Mouse (Mus musculus): ENCODE data around the gene Cxcl5. TPM values are rescaled to one million over a fixed set of nuclear protein-coding genes. Genes with fewer than 3 reads are reported as not detected.

The Cxcl5 gene
- polyA plus RNA-seq, 1 experiment: not detected

DNA sequence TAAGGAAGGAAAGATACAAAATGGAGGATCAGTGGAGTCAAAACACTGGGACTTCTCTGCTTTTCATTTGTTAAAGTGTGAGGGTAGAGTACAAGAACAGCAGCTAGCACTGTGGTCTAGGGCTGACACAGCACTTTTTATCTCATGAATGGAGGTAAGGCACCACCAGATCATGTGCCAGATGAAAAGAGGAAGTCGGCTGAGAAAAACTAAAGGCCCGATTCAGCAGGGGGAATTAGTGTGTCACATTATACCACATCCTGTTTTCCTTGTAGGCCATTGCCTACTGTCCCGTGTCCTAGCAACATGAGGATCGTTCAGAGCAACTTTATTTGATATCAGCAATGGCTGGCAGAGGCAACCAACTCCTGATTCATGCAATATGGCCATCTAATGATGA, 17.1 kb upstream of the Cxcl5 start:
- TF ChIP-seq POLR2A (IDR thresholded peaks at IDR 0.05; ENCODE audit: insufficient read depth, low read length) (no peak), EP300 (IDR thresholded peaks at IDR 0.05; ENCODE audit: insufficient read depth, low read depth, low read length) (no peak), CTCF (IDR thresholded peaks at IDR 0.05; ENCODE audit: low read depth, low read length) (no peak)
- Histone ChIP-seq H3K4me1 (ENCODE audit: control insufficient read depth, insufficient read depth, low read length) (no peaks in the 10 kb centered on the region), H3K4me3 (ENCODE audit: low read depth, low read length) (no peak overlapping the region), H3K9me3 (replicated peaks; ENCODE audit: control insufficient read depth, insufficient read depth, low read length, poor library complexity, severe bottlenecking) (no peaks in the 10 kb centered on the region), H3K27ac (ENCODE audit: insufficient read depth, low read length) (no peak overlapping the region), H3K36me3 (ENCODE audit: control insufficient read depth, insufficient read depth, low read length, poor library complexity, severe bottlenecking) (no peaks in the 10 kb centered on the region), H3K9ac (ENCODE audit: low read depth, poor library complexity, severe bottlenecking) (no peak overlapping the region), H3K27me3 (ENCODE audit: control insufficient read depth, insufficient read depth, low read length, poor library complexity, severe bottlenecking) (no peaks in the 10 kb centered on the region)

DNA sequence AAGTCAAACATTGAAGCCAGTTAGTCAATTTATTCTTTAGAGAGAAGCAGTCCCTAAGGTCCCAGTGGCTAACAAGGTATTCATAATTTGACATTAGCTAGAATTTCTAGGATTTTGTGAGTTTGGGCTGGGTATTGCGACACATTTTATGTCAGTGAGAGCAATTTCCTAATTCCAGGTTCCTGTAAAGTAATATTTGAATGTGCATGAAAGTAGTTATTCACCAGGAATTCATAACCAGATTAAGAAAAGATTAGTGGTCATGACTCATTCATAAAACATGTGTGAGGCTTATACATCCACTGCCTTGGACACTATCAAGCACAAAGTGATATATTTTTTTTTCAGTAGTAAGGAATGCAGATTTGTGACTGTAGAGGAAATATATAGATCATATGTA, 5.2 kb upstream of the Cxcl5 start:
- H3K4me3 ChIP-seq (ENCODE audit: low read depth, low read length): no peak overlapping the region
- no peak overlapping the region for H3K27ac ChIP-seq (ENCODE audit: insufficient read depth, low read length)
- H3K9ac ChIP-seq (ENCODE audit: low read depth, poor library complexity, severe bottlenecking): no peak overlapping the region
- H3K4me1 ChIP-seq (ENCODE audit: control insufficient read depth, insufficient read depth, low read length): no peaks in the 10 kb centered on the region
- no peaks in the 10 kb centered on the region for H3K27me3 ChIP-seq (ENCODE audit: control insufficient read depth, insufficient read depth, low read length, poor library complexity, severe bottlenecking)
- H3K36me3 ChIP-seq (ENCODE audit: control insufficient read depth, insufficient read depth, low read length, poor library complexity, severe bottlenecking): no peaks in the 10 kb centered on the region
- TF ChIP-seq EP300 (IDR thresholded peaks at IDR 0.05; ENCODE audit: insufficient read depth, low read depth, low read length): no peak
- TF ChIP-seq POLR2A (IDR thresholded peaks at IDR 0.05; ENCODE audit: insufficient read depth, low read length): no peak
- TF ChIP-seq CTCF (IDR thresholded peaks at IDR 0.05; ENCODE audit: low read depth, low read length): no peak
- no peaks in the 10 kb centered on the region for H3K9me3 ChIP-seq (replicated peaks; ENCODE audit: control insufficient read depth, insufficient read depth, low read length, poor library complexity, severe bottlenecking)

DNA sequence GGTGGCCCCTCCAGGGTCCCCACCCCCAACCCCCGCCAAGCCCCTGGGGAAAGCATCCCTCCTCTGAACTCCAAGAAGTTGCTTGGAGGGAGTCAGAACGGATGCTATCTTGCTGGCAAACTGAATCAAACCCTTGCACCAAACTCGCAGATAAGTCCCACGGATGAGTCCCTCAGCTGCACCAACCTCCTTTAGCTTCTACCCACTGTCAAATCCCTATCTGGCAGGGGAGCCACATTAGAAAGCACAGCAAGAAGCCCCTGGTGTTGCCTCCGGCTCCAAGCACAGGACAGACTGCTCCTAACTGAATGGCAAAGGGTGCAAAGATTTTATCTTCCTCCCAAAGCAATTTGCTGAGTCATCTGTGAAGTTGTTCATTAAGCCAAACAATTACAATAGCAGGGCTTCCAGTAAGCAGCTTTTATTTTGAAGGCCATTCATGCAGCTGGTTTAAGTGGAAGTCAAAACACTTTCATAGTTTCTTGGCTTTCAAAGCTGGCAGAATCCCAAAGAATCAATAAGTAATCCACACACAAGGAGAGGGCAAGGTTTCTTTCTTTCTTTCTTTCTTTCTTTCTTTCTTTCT, 1.0 kb upstream of the Cxcl5 start:
- no peak overlapping the region for H3K4me3 ChIP-seq (ENCODE audit: low read depth, low read length)
- no peak for TF ChIP-seq EP300 (IDR thresholded peaks at IDR 0.05; ENCODE audit: insufficient read depth, low read depth, low read length)
- no peak for TF ChIP-seq POLR2A (IDR thresholded peaks at IDR 0.05; ENCODE audit: insufficient read depth, low read length)
- no peak for TF ChIP-seq CTCF (IDR thresholded peaks at IDR 0.05; ENCODE audit: low read depth, low read length)
- H3K4me1 ChIP-seq (ENCODE audit: control insufficient read depth, insufficient read depth, low read length): no peaks in the 10 kb centered on the region
- no peaks in the 10 kb centered on the region for H3K36me3 ChIP-seq (ENCODE audit: control insufficient read depth, insufficient read depth, low read length, poor library complexity, severe bottlenecking)
- no peaks in the 10 kb centered on the region for H3K9me3 ChIP-seq (replicated peaks; ENCODE audit: control insufficient read depth, insufficient read depth, low read length, poor library complexity, severe bottlenecking)
- no peak overlapping the region for H3K9ac ChIP-seq (ENCODE audit: low read depth, poor library complexity, severe bottlenecking)
- H3K27ac ChIP-seq (ENCODE audit: insufficient read depth, low read length): no peak overlapping the region
- H3K27me3 ChIP-seq (ENCODE audit: control insufficient read depth, insufficient read depth, low read length, poor library complexity, severe bottlenecking): no peaks in the 10 kb centered on the region

DNA sequence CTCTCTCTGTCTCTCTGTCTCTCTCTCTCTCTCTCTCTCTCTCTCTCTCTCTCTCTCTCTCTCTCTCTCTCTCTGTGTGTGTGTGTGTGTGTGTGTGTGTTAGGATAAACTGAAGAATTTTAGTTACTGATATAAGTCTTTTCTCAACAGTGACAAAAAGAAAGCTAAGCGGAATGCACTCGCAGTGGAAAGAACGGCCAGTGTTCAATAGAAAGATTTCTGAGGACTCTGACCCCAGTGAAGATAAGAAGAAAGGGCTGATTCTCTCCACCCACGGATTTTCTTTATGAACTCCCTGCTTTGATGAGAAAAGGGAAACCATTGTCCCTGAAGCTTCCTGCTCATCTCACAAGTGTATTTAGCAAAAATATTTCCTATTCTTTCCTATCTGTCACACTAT, 1.1 kb downstream of the Cxcl5 start:
- H3K27ac ChIP-seq (ENCODE audit: insufficient read depth, low read length): no peak overlapping the region
- H3K4me3 ChIP-seq (ENCODE audit: low read depth, low read length): no peak overlapping the region
- H3K4me1 ChIP-seq (ENCODE audit: control insufficient read depth, insufficient read depth, low read length): no peaks in the 10 kb centered on the region
- H3K27me3 ChIP-seq (ENCODE audit: control insufficient read depth, insufficient read depth, low read length, poor library complexity, severe bottlenecking): no peaks in the 10 kb centered on the region
- TF ChIP-seq EP300 (IDR thresholded peaks at IDR 0.05; ENCODE audit: insufficient read depth, low read depth, low read length): no peak
- no peak for TF ChIP-seq POLR2A (IDR thresholded peaks at IDR 0.05; ENCODE audit: insufficient read depth, low read length)
- TF ChIP-seq CTCF (IDR thresholded peaks at IDR 0.05; ENCODE audit: low read depth, low read length): no peak
- no peak overlapping the region for H3K9ac ChIP-seq (ENCODE audit: low read depth, poor library complexity, severe bottlenecking)
- no peaks in the 10 kb centered on the region for H3K9me3 ChIP-seq (replicated peaks; ENCODE audit: control insufficient read depth, insufficient read depth, low read length, poor library complexity, severe bottlenecking)
- H3K36me3 ChIP-seq (ENCODE audit: control insufficient read depth, insufficient read depth, low read length, poor library complexity, severe bottlenecking): no peaks in the 10 kb centered on the region

DNA sequence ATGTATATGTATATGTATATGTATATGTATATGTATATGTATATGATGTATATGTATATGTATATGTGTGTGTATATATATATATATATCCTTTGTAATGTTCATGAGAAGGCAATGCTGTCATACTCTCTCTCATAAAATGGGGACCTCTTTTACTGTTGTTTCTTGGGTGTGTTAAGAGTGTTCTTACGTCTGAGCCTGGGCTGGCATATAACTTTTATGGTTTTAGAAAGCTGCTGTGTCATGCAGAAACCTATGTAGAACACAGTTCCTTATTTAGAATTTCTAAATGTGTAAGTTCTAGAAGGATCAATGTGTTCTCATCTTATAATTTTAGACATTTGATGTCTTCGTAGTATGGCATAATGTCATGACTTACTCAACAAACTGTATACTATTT, 1.7 kb downstream of the Cxcl5 start:
- Histone ChIP-seq H3K4me1 (ENCODE audit: control insufficient read depth, insufficient read depth, low read length) (no peaks in the 10 kb centered on the region), H3K9me3 (replicated peaks; ENCODE audit: control insufficient read depth, insufficient read depth, low read length, poor library complexity, severe bottlenecking) (no peaks in the 10 kb centered on the region), H3K4me3 (ENCODE audit: low read depth, low read length) (no peak overlapping the region), H3K27me3 (ENCODE audit: control insufficient read depth, insufficient read depth, low read length, poor library complexity, severe bottlenecking) (no peaks in the 10 kb centered on the region), H3K9ac (ENCODE audit: low read depth, poor library complexity, severe bottlenecking) (no peak overlapping the region), H3K27ac (ENCODE audit: insufficient read depth, low read length) (no peak overlapping the region), H3K36me3 (ENCODE audit: control insufficient read depth, insufficient read depth, low read length, poor library complexity, severe bottlenecking) (no peaks in the 10 kb centered on the region)
- TF ChIP-seq EP300 (IDR thresholded peaks at IDR 0.05; ENCODE audit: insufficient read depth, low read depth, low read length): no peak
- TF ChIP-seq CTCF (IDR thresholded peaks at IDR 0.05; ENCODE audit: low read depth, low read length): no peak
- no peak for TF ChIP-seq POLR2A (IDR thresholded peaks at IDR 0.05; ENCODE audit: insufficient read depth, low read length)

DNA sequence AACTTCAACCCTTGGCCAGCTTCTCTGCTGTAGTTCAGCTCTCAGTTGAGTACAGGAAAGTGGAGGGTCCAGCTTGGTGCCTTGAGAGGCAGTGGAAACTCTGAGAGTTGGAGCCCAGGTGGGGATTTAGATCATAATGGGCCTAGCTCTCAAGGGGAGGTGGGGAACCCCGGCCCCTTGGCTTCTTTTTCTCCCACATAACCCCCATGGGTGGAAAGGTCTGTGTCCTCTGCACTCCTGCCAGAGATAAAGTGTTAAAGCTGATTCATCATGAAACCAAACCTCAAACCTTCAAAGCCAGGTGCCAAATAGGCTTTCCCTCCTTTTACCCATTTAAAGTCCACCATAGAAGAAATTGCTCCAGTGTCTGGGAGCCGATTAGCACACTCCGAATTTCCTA, 2.7 kb downstream of the Cxcl5 start:
- no peak overlapping the region for H3K27ac ChIP-seq (ENCODE audit: insufficient read depth, low read length)
- no peak for TF ChIP-seq EP300 (IDR thresholded peaks at IDR 0.05; ENCODE audit: insufficient read depth, low read depth, low read length)
- H3K27me3 ChIP-seq (ENCODE audit: control insufficient read depth, insufficient read depth, low read length, poor library complexity, severe bottlenecking): no peaks in the 10 kb centered on the region
- H3K4me1 ChIP-seq (ENCODE audit: control insufficient read depth, insufficient read depth, low read length): no peaks in the 10 kb centered on the region
- H3K9ac ChIP-seq (ENCODE audit: low read depth, poor library complexity, severe bottlenecking): no peak overlapping the region
- no peak overlapping the region for H3K4me3 ChIP-seq (ENCODE audit: low read depth, low read length)
- no peaks in the 10 kb centered on the region for H3K36me3 ChIP-seq (ENCODE audit: control insufficient read depth, insufficient read depth, low read length, poor library complexity, severe bottlenecking)
- no peaks in the 10 kb centered on the region for H3K9me3 ChIP-seq (replicated peaks; ENCODE audit: control insufficient read depth, insufficient read depth, low read length, poor library complexity, severe bottlenecking)
